Mouse (Mus musculus): ENCODE measurements around the gene Lrrc36.

DNA sequence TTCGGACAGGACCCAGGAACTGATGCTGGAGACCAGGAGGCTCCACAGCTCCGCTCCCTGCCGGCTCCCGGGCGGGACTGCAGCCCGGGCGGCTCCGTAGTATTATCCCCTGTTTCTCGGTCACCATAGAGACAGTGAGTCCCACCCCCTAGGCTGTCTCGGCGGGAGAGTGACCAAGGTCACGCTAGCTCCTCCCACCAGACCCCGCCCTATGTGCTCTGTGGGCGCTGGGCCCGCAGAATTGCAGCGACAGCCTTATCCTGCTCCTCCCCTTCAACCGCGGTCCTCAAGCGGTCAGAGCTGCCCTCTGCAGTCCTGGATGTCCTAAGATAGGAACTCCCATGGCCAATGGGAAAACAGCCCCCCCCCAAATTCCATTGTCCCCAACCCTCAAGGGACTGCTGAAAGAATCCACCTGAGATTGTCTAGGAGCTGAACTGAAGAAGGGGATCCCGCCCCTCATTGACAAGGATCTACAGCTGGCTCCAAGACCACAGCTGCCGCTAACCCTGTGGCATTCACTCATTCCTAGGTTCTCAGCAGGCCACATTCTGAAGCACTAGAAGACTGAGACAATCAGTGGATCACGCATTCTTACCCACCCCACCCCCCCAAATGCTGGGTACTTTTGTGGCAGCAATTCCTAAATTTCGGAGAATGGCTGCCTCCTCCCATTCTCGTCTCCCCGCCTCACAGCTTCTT lies 58.1 kb downstream of the Lrrc36 start, which contains the start of gene Tppp3:
- TF ChIP-seq CTCF (IDR thresholded peaks at IDR 0.05; ENCODE audit: borderline replicate concordance, insufficient read depth, low read length), result peak; percentile 30; the same call in 1 of the 2 replicates
- TF ChIP-seq POLR2A (IDR thresholded peaks at IDR 0.05; ENCODE audit: low read depth, low read length), result peak; percentile 52
